Mouse (Mus musculus) erythroblast, embryonic 14.5 days (primary cell): ENCODE measurements around the gene Inpp5a. TPM values are rescaled to one million over a fixed set of nuclear protein-coding genes. Genes with fewer than 3 reads are reported as not detected.

Experiments
- H3K27me3 ChIP-seq: 2 replicates; pipeline ENCODE4 v1.6.1; 2012; ENCODE audit warnings: inconsistent platforms; ENCODE audit not compliant: control insufficient read depth
- H3K36me3 ChIP-seq: 2 replicates; pipeline ENCODE4 v1.6.1; 2012; ENCODE audit warnings: mild to moderate bottlenecking, inconsistent platforms; ENCODE audit not compliant: control insufficient read depth
- H3K4me1 ChIP-seq: 2 replicates; pipeline ENCODE4 v1.6.1; 2012; ENCODE audit warnings: inconsistent platforms; ENCODE audit not compliant: control insufficient read depth
- H3K4me3 ChIP-seq: replicated peaks from 2 replicates; pipeline ENCODE3; 2012; ENCODE audit warnings: moderate library complexity, mild to moderate bottlenecking, inconsistent platforms
- H3K9me3 ChIP-seq: 2 replicates; pipeline ENCODE4 v1.6.1; 2012; ENCODE audit warnings: low read length, inconsistent platforms, mixed read lengths; ENCODE audit not compliant: control insufficient read depth
- GATA1 ChIP-seq: IDR thresholded peaks from 2 replicates; pipeline ENCODE4 v1.6.1; 2012; ENCODE audit warnings: low read length, inconsistent platforms, mixed read lengths
- TAL1 ChIP-seq: IDR thresholded peaks from 3 replicates; pipeline ENCODE4 v1.6.1; 2012; ENCODE audit warnings: low read length, inconsistent platforms, mixed read lengths
- polyA plus RNA-seq: library from polyadenylated mRNA; stranded (reverse); fragments of >175 nt; gene quantifications from 2 replicates; pipeline ENCODE4 v1.2.3, GENCODE M21; 2012

Inpp5a gene
- polyA plus RNA-seq, 1 experiment, result 0.25 TPM

DNA sequence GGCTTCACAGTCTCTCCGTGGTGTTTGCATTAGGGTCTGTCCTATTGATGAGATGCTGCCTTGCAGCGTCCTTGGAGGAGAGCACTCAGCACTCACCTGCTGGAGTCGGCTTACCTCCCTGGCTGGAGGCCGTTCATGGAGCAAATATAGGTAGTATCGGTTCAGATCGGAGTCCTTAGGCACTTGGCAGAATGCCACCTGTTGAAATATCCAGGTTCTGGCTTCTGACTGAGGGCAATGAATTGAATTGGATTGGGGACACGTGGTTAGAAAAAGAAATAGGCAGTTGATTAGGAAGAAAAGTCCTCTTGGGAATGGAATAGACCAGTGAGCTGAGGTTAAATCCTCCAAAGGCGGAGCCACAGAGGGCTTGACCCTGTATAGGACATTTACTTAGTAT, 12.9 kb downstream of the Inpp5a start:
- Histone ChIP-seq H3K4me3 (no peak overlapping the region), H3K27me3 (no peaks in the 10 kb centered on the region), H3K36me3 (no peaks in the 10 kb centered on the region), H3K9me3 (no peaks in the 10 kb centered on the region), H3K4me1 (peaks cover 6% of the 10 kb centered on the region)
- TF ChIP-seq TAL1 (no peak), GATA1 (no peak)

DNA sequence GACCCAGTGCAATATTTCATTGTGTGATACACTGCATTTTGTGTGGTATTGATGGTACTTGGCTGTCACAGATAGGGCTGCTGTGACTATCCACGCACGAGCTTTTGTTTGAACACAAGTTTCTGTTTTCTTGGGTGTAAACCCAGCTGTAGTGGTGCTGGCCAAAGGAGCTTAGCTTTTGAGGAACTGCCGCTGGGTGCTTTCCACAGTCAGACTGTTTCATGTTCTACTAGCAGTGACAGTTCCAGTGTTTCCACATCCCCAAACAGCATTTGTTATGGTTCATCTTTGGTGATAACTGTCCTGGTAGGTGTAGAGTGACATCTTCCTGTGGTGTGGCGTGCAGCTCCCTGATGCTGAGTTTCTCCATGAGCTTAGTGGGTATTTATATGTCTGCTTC, 13.8 kb downstream of the Inpp5a start:
- Histone ChIP-seq H3K4me3 (no peak overlapping the region), H3K4me1 (peaks cover 6% of the 10 kb centered on the region), H3K36me3 (no peaks in the 10 kb centered on the region), H3K27me3 (no peaks in the 10 kb centered on the region), H3K9me3 (no peaks in the 10 kb centered on the region)
- TF ChIP-seq GATA1, result no peak
- TF ChIP-seq TAL1, result no peak

DNA sequence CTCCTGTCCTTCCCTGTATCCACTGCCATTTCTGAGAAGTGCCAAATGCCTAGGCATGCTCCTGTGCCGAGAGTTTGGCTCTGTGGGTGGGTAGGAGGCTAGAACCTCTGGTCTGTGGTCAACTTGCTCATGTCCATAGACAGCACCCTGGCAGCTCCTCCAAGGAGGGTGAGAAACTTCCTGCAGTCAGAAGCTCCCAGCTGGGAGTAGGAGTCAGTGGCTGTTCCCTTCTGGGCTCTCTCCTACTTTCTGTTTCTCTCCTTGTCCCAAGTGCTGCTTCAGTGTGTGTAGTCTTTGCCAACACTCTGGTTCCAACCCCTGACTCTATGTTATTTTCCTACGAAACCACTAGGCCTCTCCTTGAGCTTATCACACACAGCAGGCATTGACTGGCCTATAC, 17.7 kb downstream of the Inpp5a start:
- H3K36me3 ChIP-seq, result no peaks in the 10 kb centered on the region
- no peaks in the 10 kb centered on the region for H3K9me3 ChIP-seq
- no peaks in the 10 kb centered on the region for H3K4me1 ChIP-seq
- no peak overlapping the region for H3K4me3 ChIP-seq
- TF ChIP-seq TAL1 (no peak), GATA1 (no peak)
- no peaks in the 10 kb centered on the region for H3K27me3 ChIP-seq

DNA sequence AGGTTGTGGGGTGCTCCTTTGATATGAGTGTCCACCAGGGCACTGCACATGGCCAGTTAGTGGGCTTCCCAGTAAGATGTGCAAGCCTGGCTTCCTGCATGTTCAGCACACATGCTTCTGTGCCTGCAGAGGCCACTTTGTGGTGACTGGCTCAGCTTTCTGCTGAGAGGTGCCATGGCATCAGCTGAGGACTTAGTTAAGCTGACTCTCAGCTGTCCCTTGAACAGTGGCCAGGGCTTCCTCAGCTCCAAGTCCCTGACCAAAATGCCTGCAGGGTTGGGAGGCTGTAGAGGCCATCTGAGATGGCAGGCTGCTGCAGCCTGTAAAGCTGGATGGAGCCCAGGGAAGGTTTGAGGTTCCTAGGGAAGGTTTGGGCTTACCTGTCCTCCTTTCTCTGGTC, 19.1 kb downstream of the Inpp5a start:
- no peak overlapping the region for H3K4me3 ChIP-seq
- no peak for TF ChIP-seq GATA1
- no peak for TF ChIP-seq TAL1
- H3K36me3 ChIP-seq, result no peaks in the 10 kb centered on the region

DNA sequence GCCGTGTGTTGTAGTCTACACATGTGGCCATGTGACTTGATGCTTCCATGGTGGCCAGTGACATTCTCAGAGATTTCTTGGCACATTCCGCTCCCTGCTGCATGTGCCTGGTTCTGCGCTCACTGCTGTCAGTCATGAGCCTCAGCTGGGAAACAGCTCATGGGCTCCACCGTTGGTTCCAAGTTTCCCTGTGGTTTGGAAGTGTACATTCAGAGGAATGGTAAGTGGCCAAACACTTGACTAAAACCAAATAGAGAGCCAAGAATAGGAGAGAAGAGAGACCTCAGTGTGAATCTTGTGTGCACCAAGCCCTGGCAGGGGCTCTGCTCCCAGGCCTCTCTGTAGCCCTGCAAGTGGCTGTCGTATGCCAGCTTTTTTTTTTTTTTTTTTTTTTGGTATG, 21.0 kb downstream of the Inpp5a start:
- H3K27me3 ChIP-seq, result no peaks in the 10 kb centered on the region
- H3K4me3 ChIP-seq, result no peak overlapping the region
- no peaks in the 10 kb centered on the region for H3K4me1 ChIP-seq
- H3K36me3 ChIP-seq, result no peaks in the 10 kb centered on the region
- TF ChIP-seq GATA1 (no peak), TAL1 (no peak)
- H3K9me3 ChIP-seq, result no peaks in the 10 kb centered on the region

More for the DNA sequence above, 19.1 kb downstream of the Inpp5a start:
- Histone ChIP-seq H3K4me1 (no peaks in the 10 kb centered on the region), H3K27me3 (no peaks in the 10 kb centered on the region), H3K9me3 (no peaks in the 10 kb centered on the region)

DNA sequence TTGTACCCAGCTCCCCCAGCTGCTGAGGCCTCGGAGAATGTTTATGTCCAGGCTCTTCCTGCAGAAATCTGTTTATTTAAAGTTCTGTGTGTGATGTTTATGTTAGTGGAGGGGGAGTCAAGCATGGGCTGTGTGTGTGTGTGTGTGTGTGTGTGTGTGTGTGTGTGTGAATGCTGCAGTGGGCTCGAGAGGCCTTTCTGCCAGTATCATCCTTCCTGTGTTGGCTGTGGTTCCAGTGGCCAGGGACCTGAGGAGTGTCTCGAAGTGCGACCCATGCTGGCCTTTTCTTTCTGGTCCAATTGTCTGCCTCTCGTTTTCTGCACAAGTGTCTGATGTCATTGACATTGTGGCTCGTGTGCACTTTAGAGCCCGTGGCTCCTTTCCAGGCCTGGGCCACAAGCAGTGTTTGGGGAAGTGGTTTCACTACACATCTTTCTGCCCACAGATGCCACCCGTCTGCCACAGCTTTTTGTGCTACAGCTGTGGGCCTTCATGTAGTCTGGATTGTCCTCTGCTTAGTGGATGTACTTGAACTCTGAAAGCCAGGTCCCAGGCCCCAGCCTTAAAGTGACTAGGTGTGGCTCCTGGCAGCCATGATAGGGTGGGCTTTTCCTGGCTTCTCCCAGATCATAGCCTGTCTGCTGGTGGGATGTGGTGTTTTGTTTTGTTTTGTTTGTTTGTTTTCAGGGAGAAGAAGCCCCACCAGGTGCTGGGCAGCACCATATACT, 23.5 kb downstream of the Inpp5a start:
- Histone ChIP-seq H3K36me3 (no peaks in the 10 kb centered on the region), H3K4me1 (no peaks in the 10 kb centered on the region), H3K9me3 (no peaks in the 10 kb centered on the region), H3K27me3 (no peaks in the 10 kb centered on the region), H3K4me3 (no peak overlapping the region)
- TF ChIP-seq GATA1 (no peak), TAL1 (no peak)

DNA sequence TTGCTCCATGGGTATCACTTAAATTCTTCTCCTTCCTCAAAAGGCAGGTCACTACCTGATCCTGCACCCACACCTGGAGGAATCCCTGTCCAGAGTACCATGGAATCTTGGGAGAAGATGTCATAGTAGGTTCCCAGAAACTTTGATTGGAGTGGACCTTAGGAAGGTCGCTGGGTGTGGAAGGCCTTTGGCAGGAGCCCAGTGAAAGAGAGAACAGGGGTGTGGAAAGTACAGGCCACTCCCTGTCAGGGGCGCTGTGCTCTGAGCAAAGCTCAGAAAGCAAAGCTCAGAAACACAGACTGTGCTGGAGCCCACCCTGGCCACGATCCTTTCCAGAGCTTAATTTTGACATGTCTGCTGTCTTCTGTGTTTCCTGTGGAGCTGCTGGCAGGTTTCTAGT, 24.5 kb downstream of the Inpp5a start:
- Histone ChIP-seq H3K27me3 (no peaks in the 10 kb centered on the region), H3K4me3 (no peak overlapping the region), H3K4me1 (no peaks in the 10 kb centered on the region), H3K9me3 (no peaks in the 10 kb centered on the region), H3K36me3 (no peaks in the 10 kb centered on the region)
- TF ChIP-seq TAL1, result no peak
- no peak for TF ChIP-seq GATA1

DNA sequence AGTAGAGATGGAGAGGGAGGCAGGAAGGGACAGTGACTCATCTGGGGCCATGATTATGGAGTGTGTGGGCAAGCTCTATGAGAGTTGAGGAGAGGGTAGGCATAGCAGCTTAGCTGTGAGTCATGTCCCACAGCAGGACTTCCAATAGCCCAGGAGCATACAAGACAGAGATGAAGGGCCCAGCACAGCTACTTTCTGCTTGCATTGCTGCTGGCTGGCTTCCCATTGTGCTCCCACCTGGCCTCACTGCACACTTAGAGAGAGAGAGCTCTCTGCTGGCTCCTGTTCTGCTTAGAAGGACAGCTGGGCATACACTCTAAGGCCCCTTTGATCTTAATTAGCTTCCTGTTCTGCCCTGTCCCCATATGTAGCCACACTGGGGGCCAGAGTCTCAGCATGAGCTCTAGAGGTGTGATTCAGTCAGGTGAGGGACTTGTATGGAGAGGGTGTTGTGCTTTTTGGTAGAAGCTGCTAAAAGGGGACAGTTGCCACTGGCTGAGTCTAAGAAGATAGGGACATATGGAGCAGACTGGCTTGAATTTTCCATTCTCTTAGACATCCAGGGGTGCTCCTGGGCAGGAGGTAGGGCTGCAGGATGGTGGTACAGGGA, 26.8 kb downstream of the Inpp5a start:
- Histone ChIP-seq H3K36me3 (no peaks in the 10 kb centered on the region), H3K9me3 (no peaks in the 10 kb centered on the region), H3K4me1 (no peaks in the 10 kb centered on the region), H3K27me3 (no peaks in the 10 kb centered on the region), H3K4me3 (no peak overlapping the region)
- no peak for TF ChIP-seq GATA1
- no peak for TF ChIP-seq TAL1

DNA sequence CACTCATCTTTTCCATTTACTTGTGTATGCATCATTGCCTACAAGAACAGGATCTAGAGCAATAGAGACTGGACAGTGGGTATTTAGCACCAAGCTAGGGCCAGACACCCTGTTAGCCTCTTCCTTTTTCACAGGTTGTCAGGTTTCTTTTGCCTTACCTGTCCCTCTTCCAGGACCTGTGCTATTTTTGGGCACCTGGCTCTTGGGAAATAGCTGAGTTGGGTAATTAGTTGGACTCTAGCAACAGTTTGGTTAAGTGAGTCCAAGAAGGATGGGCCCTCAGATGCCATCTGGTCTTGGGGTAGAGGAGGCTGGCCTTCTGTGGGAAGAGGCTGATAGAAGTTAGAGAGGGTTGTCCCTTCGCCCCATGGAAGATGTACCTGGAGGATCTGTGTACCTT, 29.5 kb downstream of the Inpp5a start:
- Histone ChIP-seq H3K36me3 (no peaks in the 10 kb centered on the region), H3K4me3 (no peak overlapping the region), H3K27me3 (no peaks in the 10 kb centered on the region), H3K9me3 (no peaks in the 10 kb centered on the region), H3K4me1 (no peaks in the 10 kb centered on the region)
- TF ChIP-seq GATA1 (no peak), TAL1 (no peak)
